Mouse (Mus musculus) lung, postnatal 0 days (tissue): ENCODE data around the gene Cpm. TPM values are rescaled to one million over a fixed set of nuclear protein-coding genes. Genes with fewer than 3 reads are reported as not detected.
"Not testable (repeated sequence)": the region's sequence is repeated elsewhere in the genome, so short reads cannot be mapped to it uniquely, and the experiment has no call there.

Experiments
- ATAC-seq: fragments of 200-750 bp; cut with Nextera tagmentation; 2 replicates; pipeline ENCODE4 v1.8.0; 2017; ENCODE audit warnings: moderate library complexity
- DNase-seq: peaks from one replicate; pipeline ENCODE4 v3.0.0-alpha.2; 2016; ENCODE audit warnings: low spot score
- H3K27ac ChIP-seq: fragments of 300-500 bp; sonication (generic); 2 replicates; pipeline ENCODE4 v1.5.1; 2014; ENCODE audit warnings: antibody characterized with exemption, mild to moderate bottlenecking, low read length, mixed read lengths
- H3K27me3 ChIP-seq: fragments of 300-500 bp; sonication (generic); replicated peaks from 2 replicates; pipeline ENCODE4 v1.6.1; 2014; ENCODE audit warnings: low read length, mixed read lengths; ENCODE audit not compliant: insufficient read depth
- H3K36me3 ChIP-seq: fragments of 300-500 bp; sonication (generic); 2 replicates; pipeline ENCODE4 v1.6.1; 2014; ENCODE audit warnings: low read length, mixed read lengths; ENCODE audit not compliant: insufficient read depth
- H3K4me1 ChIP-seq: fragments of 300-500 bp; sonication (generic); 2 replicates; pipeline ENCODE4 v1.6.1; 2014; ENCODE audit warnings: antibody characterized with exemption, low read depth, low read length, mixed read lengths; ENCODE audit not compliant: insufficient read depth
- H3K4me2 ChIP-seq: fragments of 300-500 bp; sonication (generic); replicated peaks from 2 replicates; pipeline ENCODE4 v1.6.1; 2014; ENCODE audit warnings: low read depth, mild to moderate bottlenecking, low read length, moderate library complexity, mixed read lengths
- H3K4me3 ChIP-seq: fragments of 300-500 bp; sonication (generic); 2 replicates; pipeline ENCODE4 v1.5.1; 2014; ENCODE audit warnings: low read depth, low read length
- H3K9ac ChIP-seq: fragments of 300-500 bp; sonication (generic); replicated peaks from 2 replicates; pipeline ENCODE4 v1.6.1; 2014; ENCODE audit warnings: low read depth, mild to moderate bottlenecking
- H3K9me3 ChIP-seq: fragments of 300-500 bp; sonication (generic); 2 replicates; pipeline ENCODE4 v1.6.1; 2016; ENCODE audit warnings: low read length, mixed read lengths
- CTCF ChIP-seq: IDR thresholded peaks from 2 replicates; pipeline ENCODE4 v1.5.1; 2016; ENCODE audit warnings: antibody characterized with exemption, mild to moderate bottlenecking
- EP300 ChIP-seq: IDR thresholded peaks from 2 replicates; pipeline ENCODE4 v1.6.1; 2016; ENCODE audit warnings: antibody characterized with exemption, mild to moderate bottlenecking, control low read depth
- WGBS: fragments of 180-500 bp; shearing (Covaris S2); extraction: QIAGEN DNeasy Blood & Tissue Kit; methylation state at CpG from one replicate; pipeline ENCODE4 v1.1.7; 2014; 5-methylcytosine and 5-hydroxymethylcytosine counted together
- polyA plus RNA-seq: library from polyadenylated mRNA; unstranded; fragments of >200 nt; fragmentation: Nextera tagmentation; extraction: Ambion mirVana; gene quantifications from 2 replicates; pipeline ENCODE4 v1.2.1, GENCODE M21; 2015

Cpm gene
- polyA plus RNA-seq, 1 experiment from 2014 or later: 250 TPM

GRCm38 (mm10) chr10:117714048-117714545, 84.8 kb downstream of the Cpm start:
- no peak for TF ChIP-seq EP300
- TF ChIP-seq CTCF: no peak
- DNase-seq (no peak), ATAC-seq (no peak)
- H3K4me3 ChIP-seq: no peak overlapping the region
- no peaks in the 10 kb centered on the region for H3K36me3 ChIP-seq
- H3K4me1 ChIP-seq: peaks cover 6% of the 10 kb centered on the region; the same call in 1 of the 2 replicates
- 80% methylated on average over 3 of the region's 3 CpGs for WGBS
- H3K27me3 ChIP-seq: no peaks in the 10 kb centered on the region
- H3K9me3 ChIP-seq: no peaks in the 10 kb centered on the region
- no peak overlapping the region for H3K9ac ChIP-seq
- no peak overlapping the region for H3K27ac ChIP-seq
- no peak overlapping the region for H3K4me2 ChIP-seq

DNA sequence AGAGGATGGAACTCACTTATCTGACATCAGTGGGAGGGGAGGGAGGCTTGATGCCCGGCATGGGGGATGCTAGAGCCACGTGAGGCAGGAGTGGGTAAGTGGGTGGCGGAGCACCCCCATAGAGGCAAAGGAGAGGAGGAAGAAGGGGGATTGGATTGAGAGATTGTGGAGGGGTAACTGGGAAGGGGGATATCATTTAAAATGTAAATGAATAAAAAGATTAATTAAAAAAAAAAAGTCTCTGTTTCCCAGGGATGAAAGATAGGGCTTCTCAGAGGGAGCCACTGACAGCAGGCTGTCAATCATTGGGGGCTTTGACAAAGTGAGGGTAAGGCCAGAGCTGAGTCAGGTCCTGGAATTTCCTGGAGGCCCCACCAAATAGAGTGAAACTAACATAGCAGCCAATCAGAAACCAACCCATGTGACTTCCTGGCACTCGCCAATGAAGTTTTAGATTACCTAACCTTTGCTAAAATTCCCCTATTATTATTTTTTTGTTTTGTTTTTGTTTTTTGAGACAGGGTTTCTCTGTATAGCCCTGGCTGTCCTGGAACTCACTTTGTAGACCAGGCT, 85.7 kb downstream of the Cpm start:
- ATAC-seq (no peak), DNase-seq (no peak)
- TF ChIP-seq CTCF: no peak
- TF ChIP-seq EP300: no peak
- Histone ChIP-seq H3K27me3 (no peaks in the 10 kb centered on the region), H3K4me1 (peaks cover 6% of the 10 kb centered on the region; the same call in 1 of the 2 replicates), H3K9me3 (no peaks in the 10 kb centered on the region), H3K36me3 (no peaks in the 10 kb centered on the region), H3K9ac (no peak overlapping the region), H3K27ac (no peak overlapping the region), H3K4me2 (no peak overlapping the region), H3K4me3 (no peak overlapping the region)
- 72% methylated on average over 4 of the region's 4 CpGs for WGBS

DNA sequence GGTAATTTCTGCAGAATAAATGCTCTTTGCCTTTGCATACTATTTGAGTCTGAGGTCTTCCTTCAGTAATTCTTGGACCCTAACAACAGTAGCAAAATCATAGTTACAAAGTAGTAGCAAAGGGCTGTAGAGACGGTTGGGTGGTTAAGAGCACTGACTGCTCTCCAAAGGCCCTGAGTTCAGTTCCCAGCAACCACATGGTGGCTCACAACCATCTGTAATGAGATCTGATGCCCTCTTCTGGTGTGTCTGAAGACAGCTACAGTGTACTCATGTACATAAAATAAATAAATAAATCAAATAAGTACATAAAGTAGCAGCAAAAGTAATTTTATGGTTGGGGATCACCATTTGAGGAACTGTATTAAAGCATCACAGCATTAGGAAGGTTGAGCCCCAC, 86.4 kb downstream of the Cpm start:
- not testable (repeated sequence) for H3K4me3 ChIP-seq, H3K27ac ChIP-seq, H3K27me3 ChIP-seq, H3K4me1 ChIP-seq, ATAC-seq, H3K4me2 ChIP-seq, H3K9me3 ChIP-seq, H3K9ac ChIP-seq, DNase-seq, H3K36me3 ChIP-seq
- 100% methylated on average over 1 of the region's 1 CpGs for WGBS

GRCm38 (mm10) chr10:117716686-117717085, 87.4 kb downstream of the Cpm start:
- Histone ChIP-seq H3K9ac (no peak overlapping the region), H3K27ac (peak overlapping the region; percentile 9; the same call in 1 of the 2 replicates), H3K36me3 (no peaks in the 10 kb centered on the region), H3K4me3 (no peak overlapping the region), H3K4me1 (no peaks in the 10 kb centered on the region), H3K27me3 (no peaks in the 10 kb centered on the region), H3K4me2 (no peak overlapping the region), H3K9me3 (no peaks in the 10 kb centered on the region)
- TF ChIP-seq CTCF: no peak
- no peak for TF ChIP-seq EP300
- DNase-seq (no peak), ATAC-seq (no peak)
- 88% methylated on average over 3 of the region's 3 CpGs for WGBS

DNA sequence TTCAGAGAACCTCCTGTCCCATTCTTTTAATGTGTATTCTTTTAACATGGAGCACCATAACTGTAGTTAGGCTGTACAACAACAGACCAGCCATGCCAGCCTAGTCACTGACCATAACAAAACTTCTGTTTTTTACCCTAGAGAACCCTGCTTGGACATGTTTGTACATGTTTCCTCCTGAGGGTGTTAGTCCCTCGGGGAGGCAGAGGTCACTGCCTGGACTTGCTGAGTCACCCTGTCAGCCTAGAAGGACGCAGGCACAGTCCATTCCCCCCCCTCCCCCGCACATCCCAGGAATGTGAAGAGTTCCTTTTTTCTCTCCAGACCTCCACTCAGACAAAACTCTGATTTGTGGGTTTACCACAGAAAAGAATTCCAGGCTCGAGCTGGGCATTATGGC, 88.3 kb downstream of the Cpm start:
- Histone ChIP-seq H3K9ac (no peak overlapping the region), H3K36me3 (no peaks in the 10 kb centered on the region), H3K4me2 (no peak overlapping the region), H3K9me3 (no peaks in the 10 kb centered on the region), H3K27me3 (no peaks in the 10 kb centered on the region), H3K4me1 (no peaks in the 10 kb centered on the region), H3K27ac (peak overlapping the region; percentile 43), H3K4me3 (no peak overlapping the region)
- WGBS: 8% methylated on average over 4 of the region's 4 CpGs
- TF ChIP-seq CTCF: no peak
- TF ChIP-seq EP300: peak; percentile 69; the same call in 1 of the 2 replicates
- peak; percentile 74 for DNase-seq
- peak; percentile 92 for ATAC-seq

DNA sequence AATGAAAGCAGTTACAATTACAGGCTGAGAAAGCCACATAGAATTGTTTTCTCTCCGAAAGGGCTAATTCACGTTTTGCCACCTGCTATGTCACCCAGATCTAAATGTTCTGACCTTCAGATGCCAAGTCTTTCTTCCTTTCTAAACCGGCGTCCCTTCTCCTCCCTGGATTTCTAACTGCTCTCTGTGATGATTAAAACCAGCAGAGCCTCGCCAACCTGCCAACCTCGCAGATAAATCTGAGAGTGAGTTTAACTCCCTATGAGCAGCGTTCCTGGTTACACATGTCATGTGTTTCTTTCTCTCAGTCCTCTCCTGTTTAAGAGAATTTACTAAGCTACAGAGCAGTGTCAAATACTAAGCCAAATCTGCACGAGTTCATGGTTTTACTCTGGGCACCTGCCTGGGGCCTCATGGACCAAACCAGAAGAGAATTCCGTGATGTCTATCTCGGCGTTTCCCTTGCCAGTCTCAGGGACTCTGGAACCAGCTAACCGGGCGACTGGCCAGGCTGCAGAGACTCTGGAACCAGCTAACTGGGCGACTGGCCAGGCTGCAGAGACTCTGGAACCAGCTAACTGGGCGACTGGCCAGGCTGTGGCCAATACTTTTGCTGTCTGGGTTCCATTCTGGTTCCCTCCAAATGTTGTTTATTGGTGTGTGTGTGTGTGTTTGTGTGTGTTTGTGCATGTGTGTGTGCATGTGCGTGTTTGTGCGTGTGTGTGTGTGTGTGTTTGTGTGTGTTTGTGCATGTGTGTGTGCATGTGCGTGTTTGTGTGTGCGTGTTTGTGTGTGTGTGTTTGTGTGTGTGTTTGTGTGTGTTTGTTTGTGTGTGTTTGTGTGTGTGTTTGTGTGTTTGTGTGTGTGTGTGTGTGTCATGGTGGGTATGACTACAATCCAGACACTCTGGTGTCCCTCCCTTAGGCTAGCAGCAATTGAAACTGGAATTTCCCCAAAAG, 89.1 kb downstream of the Cpm start:
- Histone ChIP-seq H3K9me3 (no peaks in the 10 kb centered on the region), H3K4me3 (no peak overlapping the region), H3K36me3 (no peaks in the 10 kb centered on the region), H3K4me1 (no peaks in the 10 kb centered on the region), H3K27ac (peak overlapping the region; percentile 43), H3K9ac (no peak overlapping the region), H3K4me2 (no peak overlapping the region), H3K27me3 (no peaks in the 10 kb centered on the region)
- DNase-seq (no peak), ATAC-seq (0 out of 2 replicates have a peak, but pooled peaks have one; percentile 3)
- TF ChIP-seq CTCF: no peak
- TF ChIP-seq EP300: no peak
- 46% methylated on average over 19 of the region's 19 CpGs for WGBS
